Mouse (Mus musculus): ENCODE measurements around the gene Tesc. TPM values are rescaled to one million over a fixed set of nuclear protein-coding genes. Genes with fewer than 3 reads are reported as not detected.

Tesc gene
- polyA plus RNA-seq, 1 experiment: 0.13 TPM

- no peaks in the 10 kb centered on the region for H3K27me3 ChIP-seq (ENCODE audit: control insufficient read depth)
- TF ChIP-seq GATA1 (IDR thresholded peaks at IDR 0.05; ENCODE audit: low read length) (no peak), TAL1 (IDR thresholded peaks at IDR 0.05; ENCODE audit: low read length) (no peak)
- no peaks in the 10 kb centered on the region for H3K4me1 ChIP-seq (ENCODE audit: control insufficient read depth)
- peaks cover 29% of the 10 kb centered on the region for H3K36me3 ChIP-seq (ENCODE audit: control insufficient read depth)
- H3K4me3 ChIP-seq (replicated peaks): no peak overlapping the region
- no peaks in the 10 kb centered on the region for H3K9me3 ChIP-seq (ENCODE audit: control insufficient read depth, low read length)
These were observed 19.2 kb upstream of the Tesc start for GRCm38 (mm10) chr5:118008344-118008743.

- peaks cover 21% of the 10 kb centered on the region for H3K36me3 ChIP-seq (ENCODE audit: control insufficient read depth)
- H3K9me3 ChIP-seq (ENCODE audit: control insufficient read depth, low read length): no peaks in the 10 kb centered on the region
- peaks cover 2% of the 10 kb centered on the region for H3K27me3 ChIP-seq (ENCODE audit: control insufficient read depth)
- no peak for TF ChIP-seq GATA1 (IDR thresholded peaks at IDR 0.05; ENCODE audit: low read length)
- TF ChIP-seq TAL1 (IDR thresholded peaks at IDR 0.05; ENCODE audit: low read length): no peak
- H3K4me3 ChIP-seq (replicated peaks): no peak overlapping the region
- H3K4me1 ChIP-seq (ENCODE audit: control insufficient read depth): no peaks in the 10 kb centered on the region
These were observed 16.7 kb upstream of the Tesc start for GRCm38 (mm10) chr5:118010872-118011271.

GRCm38 (mm10) chr5:118011796-118012195 is 15.7 kb upstream of the Tesc start:
- Histone ChIP-seq H3K36me3 (ENCODE audit: control insufficient read depth) (peaks cover 18% of the 10 kb centered on the region), H3K27me3 (ENCODE audit: control insufficient read depth) (peaks cover 2% of the 10 kb centered on the region), H3K4me1 (ENCODE audit: control insufficient read depth) (no peaks in the 10 kb centered on the region), H3K9me3 (ENCODE audit: control insufficient read depth, low read length) (no peaks in the 10 kb centered on the region), H3K4me3 (replicated peaks) (no peak overlapping the region)
- no peak for TF ChIP-seq GATA1 (IDR thresholded peaks at IDR 0.05; ENCODE audit: low read length)
- no peak for TF ChIP-seq TAL1 (IDR thresholded peaks at IDR 0.05; ENCODE audit: low read length)

- Histone ChIP-seq H3K4me3 (replicated peaks) (no peak overlapping the region), H3K27me3 (ENCODE audit: control insufficient read depth) (peaks cover 2% of the 10 kb centered on the region), H3K4me1 (ENCODE audit: control insufficient read depth) (no peaks in the 10 kb centered on the region), H3K36me3 (ENCODE audit: control insufficient read depth) (no peaks in the 10 kb centered on the region; the same call in 1 of the 2 replicates), H3K9me3 (ENCODE audit: control insufficient read depth, low read length) (no peaks in the 10 kb centered on the region)
- no peak for TF ChIP-seq GATA1 (IDR thresholded peaks at IDR 0.05; ENCODE audit: low read length)
- no peak for TF ChIP-seq TAL1 (IDR thresholded peaks at IDR 0.05; ENCODE audit: low read length)
These were observed 12.5 kb upstream of the Tesc start for GRCm38 (mm10) chr5:118015028-118015427.

GRCm38 (mm10) chr5:118015669-118016068 is 11.9 kb upstream of the Tesc start:
- Histone ChIP-seq H3K4me1 (ENCODE audit: control insufficient read depth) (no peaks in the 10 kb centered on the region), H3K4me3 (replicated peaks) (no peak overlapping the region), H3K27me3 (ENCODE audit: control insufficient read depth) (peaks cover 2% of the 10 kb centered on the region), H3K36me3 (ENCODE audit: control insufficient read depth) (no peaks in the 10 kb centered on the region; the same call in 1 of the 2 replicates), H3K9me3 (ENCODE audit: control insufficient read depth, low read length) (no peaks in the 10 kb centered on the region)
- no peak for TF ChIP-seq GATA1 (IDR thresholded peaks at IDR 0.05; ENCODE audit: low read length)
- no peak for TF ChIP-seq TAL1 (IDR thresholded peaks at IDR 0.05; ENCODE audit: low read length)

- H3K27me3 ChIP-seq (ENCODE audit: control insufficient read depth): peaks cover 2% of the 10 kb centered on the region
- H3K4me3 ChIP-seq (replicated peaks): no peak overlapping the region
- H3K4me1 ChIP-seq (ENCODE audit: control insufficient read depth): no peaks in the 10 kb centered on the region
- H3K36me3 ChIP-seq (ENCODE audit: control insufficient read depth): no peaks in the 10 kb centered on the region
- no peaks in the 10 kb centered on the region for H3K9me3 ChIP-seq (ENCODE audit: control insufficient read depth, low read length)
- TF ChIP-seq GATA1 (IDR thresholded peaks at IDR 0.05; ENCODE audit: low read length): no peak
- TF ChIP-seq TAL1 (IDR thresholded peaks at IDR 0.05; ENCODE audit: low read length): no peak
These were observed 10.0 kb upstream of the Tesc start for GRCm38 (mm10) chr5:118017527-118017926.

GRCm38 (mm10) chr5:118019905-118020304 is 7.6 kb upstream of the Tesc start:
- H3K4me1 ChIP-seq (ENCODE audit: control insufficient read depth): no peaks in the 10 kb centered on the region
- H3K36me3 ChIP-seq (ENCODE audit: control insufficient read depth): no peaks in the 10 kb centered on the region
- no peak overlapping the region for H3K4me3 ChIP-seq (replicated peaks)
- peaks cover 5% of the 10 kb centered on the region for H3K27me3 ChIP-seq (ENCODE audit: control insufficient read depth)
- no peaks in the 10 kb centered on the region for H3K9me3 ChIP-seq (ENCODE audit: control insufficient read depth, low read length)
- TF ChIP-seq GATA1 (IDR thresholded peaks at IDR 0.05; ENCODE audit: low read length) (no peak), TAL1 (IDR thresholded peaks at IDR 0.05; ENCODE audit: low read length) (no peak)

- no peak for TF ChIP-seq GATA1 (IDR thresholded peaks at IDR 0.05; ENCODE audit: low read length)
- no peak for TF ChIP-seq TAL1 (IDR thresholded peaks at IDR 0.05; ENCODE audit: low read length)
- no peaks in the 10 kb centered on the region for H3K36me3 ChIP-seq (ENCODE audit: control insufficient read depth)
- H3K4me1 ChIP-seq (ENCODE audit: control insufficient read depth): no peaks in the 10 kb centered on the region
- peaks cover 2% of the 10 kb centered on the region; the same call in 1 of the 2 replicates for H3K9me3 ChIP-seq (ENCODE audit: control insufficient read depth, low read length)
- H3K27me3 ChIP-seq (ENCODE audit: control insufficient read depth): peaks cover 32% of the 10 kb centered on the region
- H3K4me3 ChIP-seq (replicated peaks): no peak overlapping the region
These were observed 4.5 kb upstream of the Tesc start for GRCm38 (mm10) chr5:118023053-118023452.

- TF ChIP-seq GATA1 (IDR thresholded peaks at IDR 0.05; ENCODE audit: low read length) (no peak), TAL1 (IDR thresholded peaks at IDR 0.05; ENCODE audit: low read length) (no peak)
- no peak overlapping the region for H3K4me3 ChIP-seq (replicated peaks)
- peaks cover 59% of the 10 kb centered on the region for H3K27me3 ChIP-seq (ENCODE audit: control insufficient read depth)
- peaks cover 6% of the 10 kb centered on the region; the same call in 1 of the 2 replicates for H3K9me3 ChIP-seq (ENCODE audit: control insufficient read depth, low read length)
- peaks cover 3% of the 10 kb centered on the region for H3K4me1 ChIP-seq (ENCODE audit: control insufficient read depth)
- H3K36me3 ChIP-seq (ENCODE audit: control insufficient read depth): no peaks in the 10 kb centered on the region
These were observed 1.7 kb upstream of the Tesc start for GRCm38 (mm10) chr5:118025880-118026279.

GRCm38 (mm10) chr5:118026343-118026742 is 1.2 kb upstream of the Tesc start:
- Histone ChIP-seq H3K4me3 (replicated peaks) (no peak overlapping the region), H3K9me3 (ENCODE audit: control insufficient read depth, low read length) (peaks cover 6% of the 10 kb centered on the region; the same call in 1 of the 2 replicates), H3K36me3 (ENCODE audit: control insufficient read depth) (no peaks in the 10 kb centered on the region), H3K4me1 (ENCODE audit: control insufficient read depth) (peaks cover 3% of the 10 kb centered on the region), H3K27me3 (ENCODE audit: control insufficient read depth) (peaks cover 59% of the 10 kb centered on the region)
- TF ChIP-seq TAL1 (IDR thresholded peaks at IDR 0.05; ENCODE audit: low read length): no peak
- no peak for TF ChIP-seq GATA1 (IDR thresholded peaks at IDR 0.05; ENCODE audit: low read length)

All from erythroblast, embryonic 14.5 days (primary cell).